Mouse (Mus musculus) bone marrow macrophage, adult 2 months (primary cell): ENCODE data around the gene 1700013G24Rik.

Experiments
- CTCF ChIP-seq: IDR thresholded peaks from 2 replicates; pipeline ENCODE4 v1.5.1; 2012; ENCODE audit warnings: low read depth, mild to moderate bottlenecking, low read length, moderate library complexity
- POLR2A ChIP-seq: IDR thresholded peaks from 2 replicates; pipeline ENCODE4 v1.6.1; 2012; ENCODE audit warnings: mild to moderate bottlenecking, low read depth, low read length, borderline replicate concordance

- TF ChIP-seq CTCF (no peak), POLR2A (no peak)
These were observed 5.5 kb upstream of the 1700013G24Rik start for GRCm38 (mm10) chr4:137447363-137448196.
